Mouse (Mus musculus): ENCODE measurements around the gene Cacng2. TPM values are rescaled to one million over a fixed set of nuclear protein-coding genes. Genes with fewer than 3 reads are reported as not detected.
"Not testable (repeated sequence)": the region's sequence is repeated elsewhere in the genome, so short reads cannot be mapped to it uniquely, and the experiment has no call there.

Cacng2 gene
- polyA plus RNA-seq, 1 experiment from 2014 or later, result not detected

GRCm38 (mm10) chr15:78014046-78014445, 105.8 kb downstream of the Cacng2 start:
- Histone ChIP-seq H3K4me2 (no peak overlapping the region), H3K27ac (ENCODE audit: poor library complexity, severe bottlenecking) (no peak overlapping the region), H3K4me3 (no peak overlapping the region), H3K9me3 (replicated peaks) (peaks cover 14% of the 10 kb centered on the region; the same call in 1 of the 2 replicates), H3K36me3 (no peaks in the 10 kb centered on the region), H3K9ac (no peak overlapping the region), H3K27me3 (replicated peaks) (peaks cover 8% of the 10 kb centered on the region; the same call in 1 of the 2 replicates), H3K4me1 (replicated peaks) (no peaks in the 10 kb centered on the region)
- 68% methylated on average over 1 of the region's 1 CpGs for WGBS
- no peak for ATAC-seq (ENCODE audit: insufficient number of reproducible peaks, low FRiP score)

- not testable (repeated sequence) for H3K9ac ChIP-seq; H3K27me3 ChIP-seq (replicated peaks); H3K4me3 ChIP-seq; H3K4me2 ChIP-seq; H3K36me3 ChIP-seq; ATAC-seq (ENCODE audit: insufficient number of reproducible peaks, low FRiP score); H3K4me1 ChIP-seq (replicated peaks); H3K27ac ChIP-seq (ENCODE audit: poor library complexity, severe bottlenecking)
- WGBS, result 87% methylated on average over 8 of the region's 8 CpGs
- H3K9me3 ChIP-seq (replicated peaks), result peaks cover 14% of the 10 kb centered on the region; the same call in 1 of the 2 replicates
These were observed 111.6 kb downstream of the Cacng2 start for GRCm38 (mm10) chr15:78008206-78008605.

- 0 out of 2 replicates have a peak, but pooled peaks cover 6% of the 10 kb centered on the region for H3K4me1 ChIP-seq (replicated peaks)
- WGBS, result 36% methylated on average over 9 of the region's 9 CpGs
- H3K9me3 ChIP-seq (replicated peaks), result no peaks in the 10 kb centered on the region
- H3K36me3 ChIP-seq, result no peaks in the 10 kb centered on the region
- no peak overlapping the region for H3K9ac ChIP-seq
- H3K4me3 ChIP-seq, result no peak overlapping the region
- peak; percentile 61; the same call in 1 of the 2 replicates for ATAC-seq (ENCODE audit: insufficient number of reproducible peaks, low FRiP score)
- H3K4me2 ChIP-seq, result no peak overlapping the region
- H3K27me3 ChIP-seq (replicated peaks), result no peaks in the 10 kb centered on the region
- no peak overlapping the region for H3K27ac ChIP-seq (ENCODE audit: poor library complexity, severe bottlenecking)
These were observed 115.9 kb downstream of the Cacng2 start for GRCm38 (mm10) chr15:78003929-78004328.

GRCm38 (mm10) chr15:78001400-78001799, 118.4 kb downstream of the Cacng2 start:
- H3K9ac ChIP-seq, result no peak overlapping the region
- no peak overlapping the region for H3K4me3 ChIP-seq
- no peak overlapping the region for H3K4me2 ChIP-seq
- peaks cover 10% of the 10 kb centered on the region; the same call in 1 of the 2 replicates for H3K27me3 ChIP-seq (replicated peaks)
- no peak overlapping the region for H3K27ac ChIP-seq (ENCODE audit: poor library complexity, severe bottlenecking)
- 25% methylated on average over 5 of the region's 5 CpGs for WGBS
- H3K9me3 ChIP-seq (replicated peaks), result no peaks in the 10 kb centered on the region
- no peak for ATAC-seq (ENCODE audit: insufficient number of reproducible peaks, low FRiP score)
- no peaks in the 10 kb centered on the region for H3K36me3 ChIP-seq
- 0 out of 2 replicates have a peak, but pooled peaks cover 6% of the 10 kb centered on the region for H3K4me1 ChIP-seq (replicated peaks)

- no peak overlapping the region for H3K4me2 ChIP-seq
- 66% methylated on average over 5 of the region's 5 CpGs for WGBS
- H3K27ac ChIP-seq (ENCODE audit: poor library complexity, severe bottlenecking), result no peak overlapping the region
- H3K36me3 ChIP-seq, result no peaks in the 10 kb centered on the region
- no peaks in the 10 kb centered on the region for H3K4me1 ChIP-seq (replicated peaks)
- H3K9me3 ChIP-seq (replicated peaks), result no peaks in the 10 kb centered on the region
- peaks cover 6% of the 10 kb centered on the region; the same call in 1 of the 2 replicates for H3K27me3 ChIP-seq (replicated peaks)
- no peak overlapping the region for H3K9ac ChIP-seq
- no peak for ATAC-seq (ENCODE audit: insufficient number of reproducible peaks, low FRiP score)
- no peak overlapping the region for H3K4me3 ChIP-seq
These were observed 131.3 kb downstream of the Cacng2 start for GRCm38 (mm10) chr15:77988541-77988940.

GRCm38 (mm10) chr15:77983391-77983790, 136.4 kb downstream of the Cacng2 start:
- ATAC-seq (ENCODE audit: insufficient number of reproducible peaks, low FRiP score), result no peak
- Histone ChIP-seq H3K36me3 (no peaks in the 10 kb centered on the region), H3K9me3 (replicated peaks) (no peaks in the 10 kb centered on the region), H3K27ac (ENCODE audit: poor library complexity, severe bottlenecking) (no peak overlapping the region), H3K27me3 (replicated peaks) (peaks cover 11% of the 10 kb centered on the region), H3K4me2 (no peak overlapping the region), H3K4me1 (replicated peaks) (no peaks in the 10 kb centered on the region), H3K4me3 (no peak overlapping the region), H3K9ac (no peak overlapping the region)
- 26% methylated on average over 3 of the region's 3 CpGs for WGBS

GRCm38 (mm10) chr15:77982195-77982939, 137.5 kb downstream of the Cacng2 start:
- H3K9me3 ChIP-seq (replicated peaks), result no peaks in the 10 kb centered on the region
- no peak overlapping the region for H3K27ac ChIP-seq (ENCODE audit: poor library complexity, severe bottlenecking)
- H3K36me3 ChIP-seq, result no peaks in the 10 kb centered on the region
- no peaks in the 10 kb centered on the region for H3K4me1 ChIP-seq (replicated peaks)
- H3K4me3 ChIP-seq, result no peak overlapping the region
- H3K4me2 ChIP-seq, result no peak overlapping the region
- peak; percentile 48 for ATAC-seq (ENCODE audit: insufficient number of reproducible peaks, low FRiP score)
- peaks cover 11% of the 10 kb centered on the region for H3K27me3 ChIP-seq (replicated peaks)
- WGBS, result 26% methylated on average over 18 of the region's 18 CpGs
- no peak overlapping the region for H3K9ac ChIP-seq

GRCm38 (mm10) chr15:77981181-77981680, 138.6 kb downstream of the Cacng2 start:
- Histone ChIP-seq H3K9me3 (replicated peaks) (no peaks in the 10 kb centered on the region), H3K27me3 (replicated peaks) (peaks cover 11% of the 10 kb centered on the region), H3K4me1 (replicated peaks) (no peaks in the 10 kb centered on the region), H3K36me3 (no peaks in the 10 kb centered on the region), H3K4me2 (no peak overlapping the region), H3K27ac (ENCODE audit: poor library complexity, severe bottlenecking) (no peak overlapping the region), H3K4me3 (no peak overlapping the region), H3K9ac (no peak overlapping the region)
- WGBS, result 58% methylated on average over 5 of the region's 5 CpGs
- no peak for ATAC-seq (ENCODE audit: insufficient number of reproducible peaks, low FRiP score)

- H3K27me3 ChIP-seq (replicated peaks), result peaks cover 11% of the 10 kb centered on the region
- H3K4me3 ChIP-seq, result no peak overlapping the region
- no peaks in the 10 kb centered on the region for H3K36me3 ChIP-seq
- no peaks in the 10 kb centered on the region for H3K4me1 ChIP-seq (replicated peaks)
- no peak for ATAC-seq (ENCODE audit: insufficient number of reproducible peaks, low FRiP score)
- no peaks in the 10 kb centered on the region for H3K9me3 ChIP-seq (replicated peaks)
- H3K4me2 ChIP-seq, result no peak overlapping the region
- 75% methylated on average over 10 of the region's 10 CpGs for WGBS
- no peak overlapping the region for H3K27ac ChIP-seq (ENCODE audit: poor library complexity, severe bottlenecking)
- no peak overlapping the region for H3K9ac ChIP-seq
These were observed 140.4 kb downstream of the Cacng2 start for GRCm38 (mm10) chr15:77979427-77979865.

- H3K4me2 ChIP-seq, result no peak overlapping the region
- H3K36me3 ChIP-seq, result no peaks in the 10 kb centered on the region
- H3K9ac ChIP-seq, result no peak overlapping the region
- 58% methylated on average over 3 of the region's 3 CpGs for WGBS
- no peak for ATAC-seq (ENCODE audit: insufficient number of reproducible peaks, low FRiP score)
- no peak overlapping the region for H3K4me3 ChIP-seq
- H3K4me1 ChIP-seq (replicated peaks), result no peaks in the 10 kb centered on the region
- H3K9me3 ChIP-seq (replicated peaks), result no peaks in the 10 kb centered on the region
- H3K27ac ChIP-seq (ENCODE audit: poor library complexity, severe bottlenecking), result no peak overlapping the region
- peaks cover 5% of the 10 kb centered on the region for H3K27me3 ChIP-seq (replicated peaks)
These were observed 142.2 kb downstream of the Cacng2 start for GRCm38 (mm10) chr15:77977663-77978062.

- WGBS, result 59% methylated on average over 6 of the region's 6 CpGs
- ATAC-seq (ENCODE audit: insufficient number of reproducible peaks, low FRiP score), result no peak
These were observed 145.5 kb downstream of the Cacng2 start for GRCm38 (mm10) chr15:77974165-77974841.

More at GRCm38 (mm10) chr15:77974165-77974841, 145.5 kb downstream of the Cacng2 start:
- H3K4me3 ChIP-seq, result no peak overlapping the region
- H3K4me2 ChIP-seq, result no peak overlapping the region
- no peak overlapping the region for H3K27ac ChIP-seq (ENCODE audit: poor library complexity, severe bottlenecking)
- no peaks in the 10 kb centered on the region; the same call in 1 of the 2 replicates for H3K27me3 ChIP-seq (replicated peaks)
- H3K36me3 ChIP-seq, result no peaks in the 10 kb centered on the region
- peaks cover 11% of the 10 kb centered on the region for H3K4me1 ChIP-seq (replicated peaks)
- H3K9me3 ChIP-seq (replicated peaks), result no peaks in the 10 kb centered on the region
- no peak overlapping the region for H3K9ac ChIP-seq

Measured in heart, embryonic 12.5 days (tissue).